Mouse (Mus musculus) midbrain, embryonic 16.5 days (tissue): ENCODE results near the gene Atp1b3. TPM values are rescaled to one million over a fixed set of nuclear protein-coding genes. Genes with fewer than 3 reads are reported as not detected.

ENCODE experiments used
- ATAC-seq: fragments of 200-750 bp; cut with Nextera tagmentation; 2 replicates; pipeline ENCODE4 v1.8.0; 2017; ENCODE audit warnings: moderate TSS enrichment
- H3K27ac ChIP-seq: fragments of 300-500 bp; sonication (generic); 2 replicates; pipeline ENCODE4 v1.5.1; 2014; ENCODE audit warnings: mild to moderate bottlenecking, low read length, mixed read lengths
- H3K27me3 ChIP-seq: fragments of 300-500 bp; sonication (generic); 2 replicates; pipeline ENCODE4 v1.6.1; 2014; ENCODE audit warnings: low read depth, low read length, mixed read lengths; ENCODE audit not compliant: control insufficient read depth, insufficient read depth
- H3K36me3 ChIP-seq: fragments of 300-500 bp; sonication (generic); 2 replicates; pipeline ENCODE4 v1.6.1; 2014; ENCODE audit warnings: mild to moderate bottlenecking, low read length, moderate library complexity, mixed read lengths; ENCODE audit not compliant: control insufficient read depth, insufficient read depth
- H3K4me1 ChIP-seq: fragments of 300-500 bp; sonication (generic); 2 replicates; pipeline ENCODE4 v1.6.1; 2014; ENCODE audit warnings: mild to moderate bottlenecking, low read length, mixed read lengths; ENCODE audit not compliant: control insufficient read depth, insufficient read depth
- H3K4me2 ChIP-seq: fragments of 300-500 bp; sonication (generic); 2 replicates; pipeline ENCODE4 v1.6.1; 2014; ENCODE audit warnings: mild to moderate bottlenecking, low read length, mixed read lengths
- H3K4me3 ChIP-seq: fragments of 300-500 bp; sonication (generic); 2 replicates; pipeline ENCODE4 v1.5.1; 2014; ENCODE audit warnings: low read depth, mild to moderate bottlenecking, low read length, moderate library complexity, mixed read lengths
- H3K9ac ChIP-seq: fragments of 300-500 bp; sonication (generic); 2 replicates; pipeline ENCODE4 v1.6.1; 2014; ENCODE audit warnings: low read depth, low read length, mixed read lengths
- H3K9me3 ChIP-seq: fragments of 300-500 bp; sonication (generic); replicated peaks from 2 replicates; pipeline ENCODE4 v1.6.1; 2014; ENCODE audit warnings: mild to moderate bottlenecking, low read length, mixed read lengths; ENCODE audit not compliant: control insufficient read depth, poor library complexity, severe bottlenecking
- WGBS: fragments of 180-500 bp; shearing (Covaris S2); extraction: QIAGEN DNeasy Blood & Tissue Kit; methylation state at CpG from one replicate; pipeline ENCODE4 v1.1.7; 2014; 5-methylcytosine and 5-hydroxymethylcytosine counted together
- polyA plus RNA-seq: library from polyadenylated mRNA; unstranded; fragments of >200 nt; fragmentation: Nextera tagmentation; extraction: Ambion mirVana; gene quantifications from 2 replicates; pipeline ENCODE4 v1.2.1, GENCODE M21; 2015

Atp1b3 gene
- polyA plus RNA-seq, 1 experiment from 2014 or later = 176 TPM

DNA sequence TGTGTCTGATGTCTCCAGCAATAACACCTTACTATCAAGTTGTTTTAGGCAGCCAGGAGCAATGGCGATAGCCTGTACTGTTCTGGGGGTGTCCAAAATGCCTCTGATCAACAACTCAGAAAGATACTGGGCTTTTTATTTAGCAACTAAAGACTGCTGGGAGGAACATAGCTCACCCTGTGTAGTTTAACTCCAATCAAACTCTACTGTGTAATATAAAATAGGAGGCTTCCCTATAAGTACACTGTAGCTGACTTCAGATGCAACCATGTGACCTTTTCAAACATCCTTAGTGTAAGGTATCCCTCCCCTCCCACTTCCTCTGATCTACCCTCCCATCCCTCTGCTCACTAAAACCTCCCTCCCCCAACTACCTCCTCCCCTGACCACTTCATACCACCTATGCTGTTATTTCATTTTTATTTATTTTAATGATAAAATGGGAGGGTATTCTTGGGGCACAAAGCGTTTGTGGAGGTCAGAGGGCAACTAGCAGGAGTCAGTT, 29.5 kb upstream of the Atp1b3 start:
- no peak overlapping the region for H3K4me2 ChIP-seq
- no peak overlapping the region for H3K9ac ChIP-seq
- no peaks in the 10 kb centered on the region for H3K27me3 ChIP-seq
- H3K27ac ChIP-seq = no peak overlapping the region
- WGBS = 82% methylated on average over 2 of the region's 2 CpGs
- no peak overlapping the region for H3K4me3 ChIP-seq
- ATAC-seq = no peak
- H3K4me1 ChIP-seq = peaks cover 6% of the 10 kb centered on the region; the same call in 1 of the 2 replicates
- no peaks in the 10 kb centered on the region for H3K9me3 ChIP-seq
- H3K36me3 ChIP-seq = no peaks in the 10 kb centered on the region

DNA sequence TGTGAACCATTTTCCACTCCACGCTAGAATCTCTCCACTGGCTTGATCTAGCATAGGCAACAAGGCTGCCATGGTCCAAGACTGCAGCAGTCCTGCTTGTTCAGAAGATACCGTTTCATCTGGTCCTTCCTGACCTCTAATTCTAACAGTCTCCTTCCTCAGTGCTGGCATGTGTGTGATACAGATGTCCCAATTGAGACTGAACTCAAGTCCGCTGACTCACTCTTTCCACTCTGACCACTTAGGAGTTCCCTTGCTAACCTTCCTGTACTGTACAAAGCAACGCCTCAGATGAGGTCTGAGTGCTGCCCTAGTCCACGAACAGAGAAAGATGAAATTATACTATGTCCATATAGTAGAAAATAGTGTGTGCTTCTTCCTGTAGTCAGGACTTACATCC, 28.9 kb upstream of the Atp1b3 start:
- Histone ChIP-seq H3K9me3 (no peaks in the 10 kb centered on the region), H3K4me1 (no peaks in the 10 kb centered on the region; the same call in 1 of the 2 replicates), H3K36me3 (no peaks in the 10 kb centered on the region), H3K27me3 (no peaks in the 10 kb centered on the region), H3K9ac (no peak overlapping the region), H3K4me2 (no peak overlapping the region), H3K4me3 (no peak overlapping the region), H3K27ac (no peak overlapping the region)
- WGBS = 91% methylated on average over 5 of the region's 5 CpGs
- no peak for ATAC-seq

- ATAC-seq = no peak
- Histone ChIP-seq H3K36me3 (no peaks in the 10 kb centered on the region), H3K9me3 (no peaks in the 10 kb centered on the region), H3K4me3 (no peak overlapping the region), H3K27me3 (no peaks in the 10 kb centered on the region), H3K9ac (no peak overlapping the region), H3K4me1 (no peaks in the 10 kb centered on the region), H3K27ac (no peak overlapping the region), H3K4me2 (no peak overlapping the region)
- WGBS = 89% methylated on average over 1 of the region's 1 CpGs
Measured at GRCm38 (mm10) chr9:96391921-96392320, 27.7 kb upstream of the Atp1b3 start.

DNA sequence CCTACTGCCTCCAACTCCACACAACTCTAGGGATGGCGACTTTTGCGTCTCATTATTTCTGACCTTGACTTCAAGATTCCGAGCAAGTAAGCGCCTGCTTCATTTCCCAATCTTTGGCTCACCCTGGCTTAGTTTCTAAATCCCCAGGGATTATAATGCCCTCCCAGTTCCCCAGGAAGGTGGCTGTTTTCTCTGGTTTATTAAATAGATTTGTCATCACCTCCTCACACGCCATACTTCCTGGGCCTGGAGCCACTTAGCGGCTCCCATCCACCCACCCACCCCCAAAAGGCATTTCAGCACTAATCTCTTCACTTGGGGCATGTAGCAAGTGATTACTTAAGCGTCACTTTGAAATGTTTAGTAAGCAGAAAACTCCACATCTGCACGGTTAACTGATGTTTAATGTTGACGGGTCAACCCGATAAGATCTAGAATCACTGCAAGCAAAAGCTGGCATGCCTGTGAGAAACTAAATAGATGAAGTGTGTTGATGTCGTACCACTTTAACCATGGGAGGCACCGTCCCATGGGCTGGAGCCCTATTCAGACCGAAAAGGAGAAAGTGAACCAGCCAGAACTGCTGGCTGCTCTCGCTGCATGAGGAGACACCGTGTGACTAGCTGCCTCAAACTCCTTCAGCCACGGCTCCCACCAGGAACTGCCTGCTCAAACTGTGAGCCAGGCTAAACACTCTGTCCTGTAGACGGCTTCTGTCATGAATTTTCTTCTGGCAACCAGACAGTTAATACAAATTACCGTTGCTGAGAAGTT, 19.7 kb upstream of the Atp1b3 start:
- no peaks in the 10 kb centered on the region for H3K9me3 ChIP-seq
- WGBS = 73% methylated on average over 18 of the region's 18 CpGs
- no peak for ATAC-seq

GRCm38 (mm10) chr9:96382756-96383155, 18.5 kb upstream of the Atp1b3 start:
- H3K4me3 ChIP-seq = no peak overlapping the region
- H3K27ac ChIP-seq = no peak overlapping the region
- H3K9me3 ChIP-seq = no peaks in the 10 kb centered on the region
- H3K9ac ChIP-seq = no peak overlapping the region
- ATAC-seq = no peak
- no peak overlapping the region for H3K4me2 ChIP-seq
- H3K27me3 ChIP-seq = no peaks in the 10 kb centered on the region
- no peaks in the 10 kb centered on the region for H3K4me1 ChIP-seq
- WGBS = 67% methylated on average over 4 of the region's 4 CpGs
- no peaks in the 10 kb centered on the region for H3K36me3 ChIP-seq

More for the DNA sequence above, 19.7 kb upstream of the Atp1b3 start:
- Histone ChIP-seq H3K9ac (no peak overlapping the region), H3K36me3 (no peaks in the 10 kb centered on the region), H3K4me3 (no peak overlapping the region), H3K27ac (no peak overlapping the region), H3K4me1 (no peaks in the 10 kb centered on the region), H3K4me2 (no peak overlapping the region), H3K27me3 (no peaks in the 10 kb centered on the region)

- WGBS = 85% methylated on average over 13 of the region's 13 CpGs
Measured at GRCm38 (mm10) chr9:96381393-96381792, 17.2 kb upstream of the Atp1b3 start.

GRCm38 (mm10) chr9:96379551-96379950, 15.3 kb upstream of the Atp1b3 start:
- WGBS = 74% methylated on average over 7 of the region's 7 CpGs
- no peak overlapping the region for H3K4me3 ChIP-seq

More at GRCm38 (mm10) chr9:96381393-96381792, 17.2 kb upstream of the Atp1b3 start:
- no peak overlapping the region for H3K27ac ChIP-seq
- no peak for ATAC-seq
- H3K9me3 ChIP-seq = 0 out of 2 replicates have a peak, but pooled peaks cover 2% of the 10 kb centered on the region
- no peak overlapping the region for H3K9ac ChIP-seq
- H3K36me3 ChIP-seq = no peaks in the 10 kb centered on the region
- no peaks in the 10 kb centered on the region for H3K4me1 ChIP-seq
- H3K4me2 ChIP-seq = no peak overlapping the region
- H3K4me3 ChIP-seq = no peak overlapping the region
- no peaks in the 10 kb centered on the region for H3K27me3 ChIP-seq

DNA sequence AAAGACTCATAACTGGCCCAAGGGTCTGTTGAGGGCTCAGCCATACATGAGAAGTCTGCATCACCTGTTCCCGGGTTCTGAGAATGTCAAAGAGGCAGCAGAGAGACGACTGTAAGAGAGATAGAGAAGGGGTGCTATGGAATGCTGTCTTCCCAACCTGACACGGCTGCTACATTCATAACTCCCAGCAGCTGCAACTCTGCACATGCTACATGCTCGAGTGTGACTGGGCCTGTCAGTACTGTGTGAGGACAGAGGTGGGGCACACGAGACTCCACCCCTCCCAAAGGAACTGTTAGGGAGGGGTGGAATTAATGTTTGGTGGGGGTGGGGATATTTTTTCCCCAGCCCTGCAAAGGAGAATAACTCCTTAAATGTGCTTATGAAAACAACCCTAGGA, 14.5 kb upstream of the Atp1b3 start:
- H3K4me1 ChIP-seq = no peaks in the 10 kb centered on the region
- no peaks in the 10 kb centered on the region for H3K27me3 ChIP-seq
- H3K9me3 ChIP-seq = 0 out of 2 replicates have a peak, but pooled peaks cover 2% of the 10 kb centered on the region
- no peak overlapping the region for H3K4me3 ChIP-seq
- WGBS = 84% methylated on average over 5 of the region's 5 CpGs
- H3K36me3 ChIP-seq = no peaks in the 10 kb centered on the region
- H3K27ac ChIP-seq = no peak overlapping the region
- H3K9ac ChIP-seq = no peak overlapping the region
- no peak for ATAC-seq
- H3K4me2 ChIP-seq = no peak overlapping the region

More at GRCm38 (mm10) chr9:96379551-96379950, 15.3 kb upstream of the Atp1b3 start:
- Histone ChIP-seq H3K4me1 (no peaks in the 10 kb centered on the region), H3K27me3 (no peaks in the 10 kb centered on the region), H3K9ac (no peak overlapping the region), H3K27ac (no peak overlapping the region), H3K36me3 (no peaks in the 10 kb centered on the region), H3K9me3 (0 out of 2 replicates have a peak, but pooled peaks cover 2% of the 10 kb centered on the region), H3K4me2 (no peak overlapping the region)
- ATAC-seq = no peak

- WGBS = 85% methylated on average over 1 of the region's 1 CpGs
- Histone ChIP-seq H3K27me3 (no peaks in the 10 kb centered on the region), H3K36me3 (no peaks in the 10 kb centered on the region), H3K4me3 (no peak overlapping the region), H3K9ac (no peak overlapping the region), H3K4me1 (no peaks in the 10 kb centered on the region), H3K4me2 (no peak overlapping the region), H3K9me3 (0 out of 2 replicates have a peak, but pooled peaks cover 2% of the 10 kb centered on the region), H3K27ac (no peak overlapping the region)
- no peak for ATAC-seq
Measured at GRCm38 (mm10) chr9:96377096-96377495, 12.9 kb upstream of the Atp1b3 start.
